Mouse (Mus musculus) forebrain, embryonic 16.5 days (tissue): ENCODE data around the gene Bicc1. TPM values are rescaled to one million over a fixed set of nuclear protein-coding genes. Genes with fewer than 3 reads are reported as not detected.

Experiments used
- ATAC-seq: fragments of 200-750 bp; cut with Nextera tagmentation; 2 replicates; pipeline ENCODE4 v1.8.0; 2017; ENCODE audit warnings: mild to moderate bottlenecking, moderate library complexity
- H3K27ac ChIP-seq: fragments of 300-500 bp; sonication (generic); 2 replicates; pipeline ENCODE4 v1.5.1; 2014; ENCODE audit warnings: low read length, control low read depth
- H3K27me3 ChIP-seq: fragments of 300-500 bp; sonication (generic); replicated peaks from 2 replicates; pipeline ENCODE4 v1.6.1; 2014; ENCODE audit warnings: low read length; ENCODE audit not compliant: control insufficient read depth, insufficient read depth
- H3K36me3 ChIP-seq: fragments of 300-500 bp; sonication (generic); 2 replicates; pipeline ENCODE4 v1.6.1; 2014; ENCODE audit not compliant: control insufficient read depth, insufficient read depth
- H3K4me1 ChIP-seq: fragments of 300-500 bp; sonication (generic); replicated peaks from 2 replicates; pipeline ENCODE4 v1.6.1; 2014; ENCODE audit warnings: low read length; ENCODE audit not compliant: control insufficient read depth, insufficient read depth
- H3K4me2 ChIP-seq: fragments of 300-500 bp; sonication (generic); 2 replicates; pipeline ENCODE4 v1.6.1; 2014; ENCODE audit warnings: mild to moderate bottlenecking, low read length, control low read depth
- H3K4me3 ChIP-seq: fragments of 300-500 bp; sonication (generic); replicated peaks from 2 replicates; pipeline ENCODE4 v1.5.1; 2014; ENCODE audit warnings: mild to moderate bottlenecking, low read length, control low read depth
- H3K9ac ChIP-seq: fragments of 300-500 bp; sonication (generic); replicated peaks from 2 replicates; pipeline ENCODE4 v1.6.1; 2014; ENCODE audit warnings: low read depth, low read length, control low read depth
- H3K9me3 ChIP-seq: fragments of 300-500 bp; sonication (generic); 2 replicates; pipeline ENCODE4 v1.6.1; 2016; ENCODE audit warnings: low read length; ENCODE audit not compliant: control insufficient read depth
- WGBS: fragments of 180-500 bp; shearing (Covaris S2); extraction: QIAGEN DNeasy Blood & Tissue Kit; methylation state at CpG from one replicate; pipeline ENCODE4 v1.1.7; 2014; 5-methylcytosine and 5-hydroxymethylcytosine counted together
- polyA plus RNA-seq: library from polyadenylated mRNA; unstranded; fragments of >200 nt; fragmentation: Nextera tagmentation; extraction: Ambion mirVana; gene quantifications from 2 replicates; pipeline ENCODE4 v1.2.1, GENCODE M21; 2015

The Bicc1 gene
- polyA plus RNA-seq, 1 experiment from 2014 or later, result 3.1 TPM

- 88% methylated on average over 8 of the region's 8 CpGs for WGBS
- Histone ChIP-seq H3K27me3 (no peaks in the 10 kb centered on the region), H3K36me3 (no peaks in the 10 kb centered on the region), H3K4me2 (no peak overlapping the region), H3K27ac (no peak overlapping the region), H3K4me1 (no peaks in the 10 kb centered on the region), H3K4me3 (no peak overlapping the region), H3K9ac (no peak overlapping the region), H3K9me3 (no peaks in the 10 kb centered on the region)
- no peak for ATAC-seq
These were observed 281.9 kb downstream of the Bicc1 start for GRCm38 (mm10) chr10:70877631-70878030.

GRCm38 (mm10) chr10:70876522-70876921, 283.0 kb downstream of the Bicc1 start:
- 0 out of 2 replicates have a peak, but pooled peaks have one; percentile 31 for ATAC-seq
- Histone ChIP-seq H3K4me3 (no peak overlapping the region), H3K4me1 (no peaks in the 10 kb centered on the region), H3K27ac (no peak overlapping the region), H3K36me3 (no peaks in the 10 kb centered on the region), H3K9me3 (no peaks in the 10 kb centered on the region), H3K27me3 (no peaks in the 10 kb centered on the region), H3K4me2 (no peak overlapping the region), H3K9ac (no peak overlapping the region)
- 72% methylated on average over 9 of the region's 9 CpGs for WGBS

GRCm38 (mm10) chr10:70876119-70876518, 283.4 kb downstream of the Bicc1 start:
- H3K9ac ChIP-seq, result no peak overlapping the region
- no peak overlapping the region for H3K4me2 ChIP-seq
- no peak overlapping the region for H3K4me3 ChIP-seq
- H3K27me3 ChIP-seq, result no peaks in the 10 kb centered on the region
- H3K4me1 ChIP-seq, result no peaks in the 10 kb centered on the region
- H3K36me3 ChIP-seq, result no peaks in the 10 kb centered on the region
- no peaks in the 10 kb centered on the region for H3K9me3 ChIP-seq
- ATAC-seq, result no peak
- H3K27ac ChIP-seq, result no peak overlapping the region
- WGBS, result 76% methylated on average over 8 of the region's 8 CpGs

GRCm38 (mm10) chr10:70874994-70875538, 284.4 kb downstream of the Bicc1 start:
- no peak overlapping the region for H3K27ac ChIP-seq

More at GRCm38 (mm10) chr10:70874994-70875538, 284.4 kb downstream of the Bicc1 start:
- no peak for ATAC-seq
- no peak overlapping the region for H3K9ac ChIP-seq
- H3K4me1 ChIP-seq, result no peaks in the 10 kb centered on the region
- WGBS, result 36% methylated on average over 12 of the region's 12 CpGs
- H3K4me2 ChIP-seq, result no peak overlapping the region
- no peaks in the 10 kb centered on the region for H3K36me3 ChIP-seq
- H3K9me3 ChIP-seq, result no peaks in the 10 kb centered on the region
- no peaks in the 10 kb centered on the region for H3K27me3 ChIP-seq
- H3K4me3 ChIP-seq, result no peak overlapping the region

Other genes starting within 250 kb of the Bicc1 start
- 52.2 and 71.6 TPM in 2 replicates for gene Tfam, start 78.6 kb upstream of the Bicc1 start, polyA plus RNA-seq
- gene Ube2d1, start 125.6 kb upstream of the Bicc1 start, polyA plus RNA-seq, result 186 and 198 TPM in 2 replicates
- gene Cisd1, start 185.3 kb upstream of the Bicc1 start, polyA plus RNA-seq, result 242 and 252 TPM in 2 replicates
- 18.8 and 20.1 TPM in 2 replicates for gene Ipmk, start 188.1 kb upstream of the Bicc1 start, polyA plus RNA-seq